Comparison of ENCODE assay signal across 9 mouse cellular contexts in genomic region chr12:73909013-73909575, GRCm38 (mm10). TPM values are rescaled to one million over a fixed set of nuclear protein-coding genes. Genes with fewer than 3 reads are reported as not detected.
DNase-seq lines count a peak whose midpoint lies in the region; ATAC-seq and TF ChIP-seq lines count a peak whose summit lies in the region.
"Had no signal": no experiment of that assay in that cellular context is flagged by ENCODE, and none has a peak within 500 bp of the region (broad histone marks: within the 10 kb centered on the region; RNA-seq: fewer than 3 reads in every experiment).

No protein-coding gene starts in this region.

- no peaks in the 10 kb centered on the region for H3K36me3 ChIP-seq in lung, embryonic 15.5 days
- H3K36me3 ChIP-seq in hindbrain, postnatal 0 days (ENCODE audit: insufficient read depth, low read length), result no peaks in the 10 kb centered on the region
- no peaks in the 10 kb centered on the region for H3K36me3 ChIP-seq in neural tube, embryonic 12.5 days

- H3K9ac ChIP-seq in lung, embryonic 15.5 days, result peak overlapping the region; percentile 100
- peak overlapping the region; percentile 99 for H3K9ac ChIP-seq in hindbrain, postnatal 0 days (replicated peaks; ENCODE audit: low read length)
- peak overlapping the region; percentile 96 for H3K9ac ChIP-seq in neural tube, embryonic 12.5 days

- ATAC-seq in lung, embryonic 15.5 days (ENCODE audit: borderline replicate concordance, extremely low read depth, low FRiP score, low TSS enrichment), result no peak
- ATAC-seq in hindbrain, postnatal 0 days, result no peak
- ATAC-seq in neural tube, embryonic 12.5 days (ENCODE audit: low FRiP score, low read depth), result no peak
- ATAC-seq in frontal cortex, adult (ENCODE audit: low TSS enrichment), result no peak

- H3K4me2 ChIP-seq in lung, embryonic 15.5 days, result peak overlapping the region; percentile 79
- peak overlapping the region; percentile 79 for H3K4me2 ChIP-seq in hindbrain, postnatal 0 days (ENCODE audit: low read depth, low read length)
- peak overlapping the region; percentile 68 for H3K4me2 ChIP-seq in neural tube, embryonic 12.5 days (replicated peaks)

- TF ChIP-seq CTCF in hindbrain, postnatal 0 days (IDR thresholded peaks at IDR 0.05; ENCODE audit: low read depth), result peak; percentile 23; the same call in 1 of the 2 replicates

- H3K27ac ChIP-seq in lung, embryonic 15.5 days, result no peak overlapping the region; the same call in 1 of the 2 replicates
- no peak overlapping the region; the same call in 1 of the 2 replicates for H3K27ac ChIP-seq in hindbrain, postnatal 0 days
- no peak overlapping the region for H3K27ac ChIP-seq in neural tube, embryonic 12.5 days

- H3K27me3 ChIP-seq in lung, embryonic 15.5 days, result no peaks in the 10 kb centered on the region
- no peaks in the 10 kb centered on the region for H3K27me3 ChIP-seq in hindbrain, postnatal 0 days (ENCODE audit: insufficient read depth, low read length)
- no peaks in the 10 kb centered on the region for H3K27me3 ChIP-seq in neural tube, embryonic 12.5 days (replicated peaks)

- H3K9me3 ChIP-seq in lung, embryonic 15.5 days, result no peaks in the 10 kb centered on the region
- H3K9me3 ChIP-seq in hindbrain, postnatal 0 days (ENCODE audit: low read length), result no peaks in the 10 kb centered on the region
- no peaks in the 10 kb centered on the region for H3K9me3 ChIP-seq in neural tube, embryonic 12.5 days

- peak overlapping the region; percentile 99 for H3K4me3 ChIP-seq in lung, embryonic 15.5 days
- H3K4me3 ChIP-seq in hindbrain, postnatal 0 days (ENCODE audit: low read length), result peak overlapping the region; percentile 97
- peak overlapping the region; percentile 95 for H3K4me3 ChIP-seq in neural tube, embryonic 12.5 days

- no peak for DNase-seq in lung, postnatal 36 days
- peak; percentile 14 for DNase-seq in c-Kit-positive CD71-positive TER-119-negative erythroid progenitor cells, embryonic 14.5 days (ENCODE audit: low read depth)
- DNase-seq in hindbrain, postnatal 0 days (ENCODE audit: low spot score), result peak; percentile 6
- no peak for DNase-seq in cerebellum, postnatal 4 days (ENCODE audit: low spot score in 2 of 2)
- no peak for DNase-seq in spleen, postnatal 10 days (ENCODE audit: low spot score in 2 of 2)

- H3K4me1 ChIP-seq in lung, embryonic 15.5 days, result peaks cover 24% of the 10 kb centered on the region
- peaks cover 8% of the 10 kb centered on the region; the same call in 1 of the 2 replicates for H3K4me1 ChIP-seq in hindbrain, postnatal 0 days (ENCODE audit: insufficient read depth, low read length)
- peaks cover 7% of the 10 kb centered on the region for H3K4me1 ChIP-seq in neural tube, embryonic 12.5 days

- WGBS in lung, embryonic 15.5 days, result under 1% methylated on average over 6 of the region's 6 CpGs
- 4% methylated on average over 6 of the region's 6 CpGs for WGBS in hindbrain, postnatal 0 days
- WGBS in neural tube, embryonic 12.5 days, result 9% methylated on average over 6 of the region's 6 CpGs

RNA-seq across cellular contexts. Expression of gene Hif1a, which starts 7.9 kb away (rescaled TPM):
- 86.1 and 88.1 TPM in 2 replicates for polyA plus RNA-seq in lung, embryonic 15.5 days (2015; fragmentation: Nextera tagmentation; extraction: Ambion mirVana)
- total RNA-seq in hindbrain, postnatal 0 days (2014; rRNA removed), result 95.3 and 109 TPM in 2 replicates
- 62.1 and 66.5 TPM in 2 replicates for polyA plus RNA-seq in hindbrain, postnatal 0 days (2015; fragmentation: Nextera tagmentation; extraction: Ambion mirVana)
- polyA plus RNA-seq in neural tube, embryonic 12.5 days (2016; fragmentation: Nextera tagmentation; extraction: Ambion mirVana), result 116 and 125 TPM in 2 replicates

RNA-seq across cellular contexts. Expression of gene Gm49321, which starts 28.4 kb away (rescaled TPM):
- polyA plus RNA-seq in lung, embryonic 15.5 days (2015; fragmentation: Nextera tagmentation; extraction: Ambion mirVana), result 11.7 and 14.1 TPM in 2 replicates
- total RNA-seq in hindbrain, postnatal 0 days (2014; rRNA removed), result not detected in 2 replicates
- 12.8 and 14.8 TPM in 2 replicates for polyA plus RNA-seq in hindbrain, postnatal 0 days (2015; fragmentation: Nextera tagmentation; extraction: Ambion mirVana)
- 15.8 and 17.7 TPM in 2 replicates for polyA plus RNA-seq in neural tube, embryonic 12.5 days (2016; fragmentation: Nextera tagmentation; extraction: Ambion mirVana)
- polyA plus RNA-seq: gonadal fat pad, adult 2 months had no signal

RNA-seq across cellular contexts. Expression of gene Snapc1, which starts 55.2 kb away (rescaled TPM):
- polyA plus RNA-seq in lung, embryonic 15.5 days (2015; fragmentation: Nextera tagmentation; extraction: Ambion mirVana), result 17.2 and 17.7 TPM in 2 replicates
- 11.1 and 12.8 TPM in 2 replicates for total RNA-seq in hindbrain, postnatal 0 days (2014; rRNA removed)
- 21.4 and 22.9 TPM in 2 replicates for polyA plus RNA-seq in hindbrain, postnatal 0 days (2015; fragmentation: Nextera tagmentation; extraction: Ambion mirVana)
- 33.8 and 34.9 TPM in 2 replicates for polyA plus RNA-seq in neural tube, embryonic 12.5 days (2016; fragmentation: Nextera tagmentation; extraction: Ambion mirVana)

Comparison
In these comparisons a context has a peak if more than half of its experiments do, and no peak if none do; other contexts are left out.
1. DNase-seq: peak in c-Kit-positive CD71-positive TER-119-negative erythroid progenitor cells, embryonic 14.5 days (single experiment) and hindbrain, postnatal 0 days (single experiment); none in lung, postnatal 36 days (single experiment), cerebellum, postnatal 4 days (0 of 2) and spleen, postnatal 10 days (0 of 2).
2. Peak in every context shown above with its lines, with median percentiles within 50 percentile points of each other: H3K4me2 ChIP-seq, H3K4me3 ChIP-seq and H3K9ac ChIP-seq.